Mouse (Mus musculus): ENCODE measurements around the gene Steap3. TPM values are rescaled to one million over a fixed set of nuclear protein-coding genes. Genes with fewer than 3 reads are reported as not detected.

Gene Steap3
- total RNA-seq, 2 experiments from 2014 or later, result 6.2 to 6.8 TPM

GRCm38 (mm10) chr1:120146994-120147393 is 125.5 kb downstream of the Steap3 start:
- Histone ChIP-seq H3K4me3 (no peak overlapping the region), H3K27ac (no peak overlapping the region)
- peak; percentile 78 for TF ChIP-seq CTCF (conservative IDR thresholded peaks at IDR 0.05)
- no peak for DNase-seq (ENCODE audit: low spot score in 2 of 2)

DNA sequence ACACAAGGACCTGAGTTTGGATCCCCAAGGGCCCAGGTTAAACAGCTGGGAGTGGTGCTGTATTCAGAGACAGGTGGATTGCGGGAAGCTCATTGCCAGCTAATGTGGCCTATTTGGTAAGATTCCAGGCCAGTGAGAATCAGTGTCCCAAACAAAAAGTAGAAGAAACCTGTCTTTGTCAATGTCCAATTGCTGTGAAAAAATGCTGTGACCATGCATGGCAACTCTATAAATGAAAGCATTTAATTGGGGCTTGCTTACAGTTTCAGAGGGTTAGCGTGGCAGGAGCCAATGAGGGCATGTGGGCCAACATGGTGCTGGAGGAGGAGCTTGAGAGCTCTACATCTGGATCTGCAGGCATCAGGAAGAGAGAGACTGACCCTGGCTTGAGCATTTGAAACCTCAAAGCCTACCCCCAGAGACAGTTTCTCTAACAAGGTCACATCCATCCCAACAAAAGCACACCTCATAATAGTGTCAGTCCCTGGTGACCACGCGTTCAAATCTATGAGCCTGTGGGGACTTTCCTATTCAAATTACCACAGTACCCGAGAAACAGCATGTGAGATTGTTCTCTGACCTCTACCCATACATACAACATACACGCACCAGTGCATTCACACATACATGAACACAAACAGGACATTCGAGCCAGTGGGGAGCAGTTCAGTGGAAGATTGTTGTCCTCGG is 126.8 kb downstream of the Steap3 start:
- Histone ChIP-seq H3K4me3 (no peak overlapping the region), H3K27ac (no peak overlapping the region)
- no peak for DNase-seq (ENCODE audit: low spot score in 2 of 2)
- TF ChIP-seq CTCF (conservative IDR thresholded peaks at IDR 0.05), result no peak

- Histone ChIP-seq H3K4me3 (no peak overlapping the region), H3K27ac (no peak overlapping the region)
- no peak for TF ChIP-seq CTCF (conservative IDR thresholded peaks at IDR 0.05)
- DNase-seq (ENCODE audit: low spot score in 2 of 2), result no peak
Observed at GRCm38 (mm10) chr1:120142551-120142950, 130.0 kb downstream of the Steap3 start.

Other genes with a start within 250 kb of the Steap3 start
- gene Tmem37, start 198.6 kb downstream of the Steap3 start, total RNA-seq (2021), result 1 to 10 TPM; 1.1 to 1.4 TPM
- gene Dbi, start 151.6 kb downstream of the Steap3 start, total RNA-seq (2021), result 100 to 1,000 TPM; 338 to 346 TPM
- gene 3110009E18Rik, start 151.5 kb downstream of the Steap3 start, total RNA-seq (2021), result 1 to 10 TPM; 7.1 to 7.8 TPM
- gene C1ql2, start 67.9 kb upstream of the Steap3 start, total RNA-seq (2021), result 10 to 100 TPM; 86.1 to 94.4 TPM
- gene Marco, start 232.3 kb upstream of the Steap3 start, total RNA-seq (2021), result not detected

Data from layer of hippocampus, adult 2 months (tissue).